Mouse (Mus musculus): ENCODE data around the gene Macf1.

- no peak for TF ChIP-seq POLR2A (IDR thresholded peaks at IDR 0.05; ENCODE audit: low read depth, low read length)
- no peak for TF ChIP-seq CTCF (conservative IDR thresholded peaks at IDR 0.05; ENCODE audit: insufficient read depth, insufficient read length, low read depth, low read length)
These were observed 111.5 kb downstream of the Macf1 start for GRCm38 (mm10) chr4:123572434-123573336.
